Mouse (Mus musculus) macrophage (primary cell): ENCODE data around the gene Fcamr. TPM values are rescaled to one million over a fixed set of nuclear protein-coding genes. Genes with fewer than 3 reads are reported as not detected.

ENCODE experiments used
- H3K27ac ChIP-seq: fragments of 350-480 bp; formaldehyde crosslinking; 2 replicates; pipeline ENCODE4 v1.9.0; 2021
- H3K36me3 ChIP-seq: fragments of 350-480 bp; formaldehyde crosslinking; 2 replicates; pipeline ENCODE4 v1.9.0; 2021; ENCODE audit errors: inconsistent target
- H3K4me3 ChIP-seq: fragments of 350-480 bp; formaldehyde crosslinking; 2 replicates; pipeline ENCODE4 v1.9.0; 2021; ENCODE audit errors: inconsistent target
- H3K79me2 ChIP-seq: fragments of 350-480 bp; formaldehyde crosslinking; 2 replicates; pipeline ENCODE4 v1.9.0; 2021; ENCODE audit errors: inconsistent target
- WGBS: methylation state at CpG from one replicate; pipeline ENCODE4 v1.1.7; 2026; ENCODE audit warnings: inconsistent platforms; ENCODE audit not compliant: missing documents; 5-methylcytosine and 5-hydroxymethylcytosine counted together
- polyA plus RNA-seq: library from polyadenylated mRNA; stranded (reverse); fragments of 250-400 nt; gene quantifications from 3 replicates; pipeline ENCODE4 v1.2.4, GENCODE M21; 2018; ENCODE audit warnings: inconsistent platforms

Gene Fcamr
- polyA plus RNA-seq, 1 experiment from 2014 or later, result not detected

DNA sequence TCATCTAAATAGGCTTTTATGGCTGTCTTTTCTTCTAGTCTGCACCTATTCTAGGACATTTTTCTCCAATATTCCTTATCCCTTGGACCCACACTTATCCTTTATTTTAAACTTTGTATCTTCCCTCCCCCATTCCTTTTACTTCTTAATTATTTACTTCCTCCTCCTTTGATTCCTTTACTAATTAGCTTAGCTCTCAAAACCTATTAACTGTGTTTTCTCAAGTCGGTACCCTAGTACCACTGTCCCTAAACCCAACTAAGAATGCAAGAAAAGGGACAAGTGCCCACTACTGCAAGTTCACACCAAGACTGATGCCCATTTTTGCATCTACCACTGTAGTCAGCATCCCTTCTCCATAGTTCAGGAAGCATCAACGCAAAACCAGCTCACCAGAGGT, 55.0 kb downstream of the Fcamr start:
- 87% methylated on average over 1 of the region's 2 CpGs for WGBS
- Histone ChIP-seq H3K27ac (no peak overlapping the region), H3K79me2 (no peaks in the 10 kb centered on the region), H3K36me3 (no peaks in the 10 kb centered on the region), H3K4me3 (no peak overlapping the region)

DNA sequence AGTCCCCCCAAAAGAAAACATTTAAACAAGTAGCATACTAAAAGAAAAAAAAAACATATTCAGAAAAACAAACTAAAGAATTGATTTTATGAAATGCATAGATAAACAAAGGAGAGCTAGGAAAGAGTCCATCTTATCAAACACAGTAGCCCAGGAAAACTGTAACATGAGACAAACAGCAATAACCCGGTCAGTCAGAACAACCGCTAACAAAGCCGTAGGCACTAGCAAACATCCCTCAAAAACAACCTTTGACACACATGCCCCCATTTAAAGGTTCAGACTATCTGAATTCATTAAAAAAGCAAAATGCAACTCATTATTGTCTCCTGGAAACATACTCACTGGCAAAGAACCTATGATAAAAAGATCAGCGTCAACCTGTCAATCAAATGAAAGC, 56.8 kb downstream of the Fcamr start:
- H3K79me2 ChIP-seq, result no peaks in the 10 kb centered on the region
- H3K4me3 ChIP-seq, result no peak overlapping the region
- H3K27ac ChIP-seq, result no peak overlapping the region
- 96% methylated on average over 4 of the region's 4 CpGs for WGBS
- no peaks in the 10 kb centered on the region for H3K36me3 ChIP-seq

DNA sequence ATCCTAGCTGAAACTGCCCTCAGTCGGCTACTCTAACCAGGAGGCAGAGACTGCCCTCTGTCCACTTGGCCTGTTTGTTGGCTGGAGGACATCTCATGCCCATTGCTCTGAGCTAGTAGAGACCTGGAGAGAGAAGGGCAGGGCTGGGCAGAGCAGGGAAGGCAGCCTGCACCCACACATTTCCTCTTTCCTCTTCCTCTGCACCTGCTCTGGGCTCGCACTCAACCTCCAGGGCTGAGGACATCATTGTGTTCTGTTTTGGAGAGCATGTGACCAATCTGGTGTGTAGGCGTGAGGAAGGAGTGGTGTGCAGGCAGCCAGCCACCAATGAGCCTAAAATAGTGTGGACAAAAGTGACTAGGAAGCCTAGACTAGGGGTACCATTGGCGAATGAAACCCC, 63.5 kb downstream of the Fcamr start:
- Histone ChIP-seq H3K79me2 (no peaks in the 10 kb centered on the region), H3K36me3 (no peaks in the 10 kb centered on the region), H3K4me3 (no peak overlapping the region), H3K27ac (no peak overlapping the region)
- 26% methylated on average over 4 of the region's 4 CpGs for WGBS

Other genes starting within 250 kb of the Fcamr start
- gene Zp3r, start 171.3 kb upstream of the Fcamr start, polyA plus RNA-seq, result not detected in 3 replicates
- gene C4bp, start 139.3 kb upstream of the Fcamr start, polyA plus RNA-seq, result not detected in 3 replicates
- gene Gm29427, start 85.1 kb upstream of the Fcamr start, polyA plus RNA-seq, result 0.13 TPM in 1 of 3 replicates, not detected in the others
- 2.8 to 3.3 TPM (median 3.0 TPM) in 3 replicates for gene Yod1, start 83.6 kb upstream of the Fcamr start, polyA plus RNA-seq
- gene Pfkfb2, start 71.6 kb upstream of the Fcamr start, polyA plus RNA-seq, result 6.0 to 10.1 TPM (median 7.7 TPM) in 3 replicates
- 0.35 to 0.75 TPM (median 0.52 TPM) in 3 replicates for gene AA986860, start 68.9 kb upstream of the Fcamr start, polyA plus RNA-seq
- not detected in 3 replicates for gene Pigr, start 25.8 kb downstream of the Fcamr start, polyA plus RNA-seq
- gene Fcmr, start 64.8 kb downstream of the Fcamr start, polyA plus RNA-seq, result 0.49 TPM in 1 of 3 replicates, not detected in the others
- gene Il24, start 86.6 kb downstream of the Fcamr start, polyA plus RNA-seq, result not detected in 3 replicates
- gene Il20, start 110.5 kb downstream of the Fcamr start, polyA plus RNA-seq, result not detected in 3 replicates
- not detected in 3 replicates for gene Il19, start 139.2 kb downstream of the Fcamr start, polyA plus RNA-seq
- gene Il10, start 218.9 kb downstream of the Fcamr start, polyA plus RNA-seq, result 4.4 to 10.1 TPM (median 5.1 TPM) in 3 replicates